Mouse (Mus musculus) cerebellum, adult 18-20 months (tissue): ENCODE data around the gene Pdzrn3.

Source experiments
- DNase-seq, 2 experiments: peaks; one replicate each; pipeline ENCODE4 v3.0.0; 2021

Gene Pdzrn3

GRCm38 (mm10) chr6:101366809-101367602 is 10.7 kb downstream of the Pdzrn3 start:
- no peak for DNase-seq

GRCm38 (mm10) chr6:101365795-101366194 is 11.9 kb downstream of the Pdzrn3 start:
- no peak for DNase-seq

GRCm38 (mm10) chr6:101363904-101364303 is 13.8 kb downstream of the Pdzrn3 start:
- no peak for DNase-seq

- no peak for DNase-seq
Measured at GRCm38 (mm10) chr6:101362728-101363127, 15.0 kb downstream of the Pdzrn3 start.

GRCm38 (mm10) chr6:101362268-101362667 is 15.4 kb downstream of the Pdzrn3 start:
- no peak for DNase-seq

GRCm38 (mm10) chr6:101360211-101360737 is 17.4 kb downstream of the Pdzrn3 start:
- no peak for DNase-seq

GRCm38 (mm10) chr6:101359646-101360045 is 18.1 kb downstream of the Pdzrn3 start:
- no peak for DNase-seq

- DNase-seq: no peak
Measured at GRCm38 (mm10) chr6:101354887-101355286, 22.8 kb downstream of the Pdzrn3 start.

GRCm38 (mm10) chr6:101354230-101354881 is 23.3 kb downstream of the Pdzrn3 start:
- DNase-seq: no peak

GRCm38 (mm10) chr6:101353701-101354100 is 24.0 kb downstream of the Pdzrn3 start:
- no peak for DNase-seq

GRCm38 (mm10) chr6:101352626-101353025 is 25.1 kb downstream of the Pdzrn3 start:
- no peak for DNase-seq

- no peak for DNase-seq
Measured at GRCm38 (mm10) chr6:101351100-101351499, 26.6 kb downstream of the Pdzrn3 start.

- no peak for DNase-seq
Measured at GRCm38 (mm10) chr6:101350414-101350973, 27.2 kb downstream of the Pdzrn3 start.

GRCm38 (mm10) chr6:101348496-101348895 is 29.2 kb downstream of the Pdzrn3 start:
- no peak for DNase-seq

GRCm38 (mm10) chr6:101340051-101340450 is 37.6 kb downstream of the Pdzrn3 start:
- no peak for DNase-seq

- DNase-seq: no peak
Measured at GRCm38 (mm10) chr6:101337842-101338528, 39.7 kb downstream of the Pdzrn3 start.

GRCm38 (mm10) chr6:101336660-101337059 is 41.0 kb downstream of the Pdzrn3 start:
- DNase-seq: no peak

GRCm38 (mm10) chr6:101335744-101336143 is 42.0 kb downstream of the Pdzrn3 start:
- no peak for DNase-seq

GRCm38 (mm10) chr6:101334495-101334894 is 43.2 kb downstream of the Pdzrn3 start:
- no peak for DNase-seq

- DNase-seq: no peak
Measured at GRCm38 (mm10) chr6:101330392-101330791, 47.3 kb downstream of the Pdzrn3 start.

- DNase-seq: no peak
Measured at GRCm38 (mm10) chr6:101329499-101329898, 48.2 kb downstream of the Pdzrn3 start.

- DNase-seq: no peak
Measured at GRCm38 (mm10) chr6:101328514-101328913, 49.2 kb downstream of the Pdzrn3 start.

- no peak for DNase-seq
Measured at GRCm38 (mm10) chr6:101327741-101328140, 50.0 kb downstream of the Pdzrn3 start.
